Mouse (Mus musculus): Measurements from ENCODE around the gene Gm6583.

The Gm6583 gene

DNA sequence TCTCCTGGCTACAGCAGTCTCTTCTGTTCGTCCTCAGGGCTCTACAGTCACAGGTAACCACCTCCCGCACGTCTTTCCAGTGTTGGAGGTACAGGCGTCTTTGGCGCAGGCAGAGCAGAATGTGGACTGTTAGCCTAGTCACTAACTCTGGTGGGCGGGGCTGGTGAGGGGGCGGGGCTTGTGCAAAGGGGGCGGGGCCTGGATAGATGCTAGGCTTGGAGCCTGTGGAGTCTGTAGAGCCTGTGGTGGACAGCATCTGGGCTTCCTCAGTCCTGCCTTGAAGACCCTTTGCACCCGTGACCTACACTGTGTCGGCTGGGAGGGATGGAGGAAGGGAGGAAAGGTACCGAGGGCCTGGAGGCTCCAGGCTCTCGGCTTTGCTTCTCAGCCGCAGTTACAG is at the start of gene Gm6583:
Gm6583 (minus strand) TSS at position 124 of the 400 bp plus-strand sequence.
- no peak for DNase-seq (ENCODE audit: low spot score in 2 of 2)

DNA sequence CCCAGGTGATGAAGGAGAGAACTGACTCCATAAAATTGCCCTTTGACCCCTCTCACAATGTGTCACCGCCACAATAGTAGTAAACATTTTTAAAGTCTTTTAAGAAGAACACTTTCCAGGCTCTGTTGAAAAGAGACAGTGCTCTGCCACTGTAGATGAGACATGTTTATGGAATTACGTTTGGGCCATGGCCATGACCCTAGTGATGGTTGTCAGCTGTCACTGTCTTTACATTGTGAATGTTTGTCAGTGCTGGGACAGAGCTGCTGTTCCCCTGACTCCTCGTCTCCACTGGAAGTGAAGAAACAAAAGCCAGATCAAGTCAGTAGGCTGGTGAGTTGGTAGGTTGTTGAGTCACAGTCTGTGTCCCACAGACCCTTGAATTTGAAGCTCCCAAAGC is 46.6 kb upstream of the Gm6583 start:
- no peak for DNase-seq (ENCODE audit: low spot score in 2 of 2)

DNA sequence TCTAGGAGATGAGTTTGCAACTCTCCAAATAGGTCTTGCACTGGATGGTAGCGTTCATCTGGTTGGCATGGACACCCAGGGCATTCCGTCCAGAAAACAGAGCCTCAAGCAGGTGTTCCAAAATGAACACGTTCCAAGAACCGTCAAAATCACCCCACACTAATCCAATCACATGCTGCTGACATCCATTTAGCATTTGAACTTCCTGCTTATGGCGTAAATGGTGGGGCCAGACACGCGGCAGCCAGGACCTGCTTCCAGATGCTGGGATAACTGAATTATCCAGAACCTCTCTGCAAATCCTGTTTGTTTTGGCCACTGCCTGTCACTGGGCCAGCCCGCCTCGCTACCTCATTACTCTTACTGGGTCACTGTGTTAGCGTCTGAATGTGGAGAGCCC is 43.5 kb upstream of the Gm6583 start:
- no peak for DNase-seq (ENCODE audit: low spot score in 2 of 2)

DNA sequence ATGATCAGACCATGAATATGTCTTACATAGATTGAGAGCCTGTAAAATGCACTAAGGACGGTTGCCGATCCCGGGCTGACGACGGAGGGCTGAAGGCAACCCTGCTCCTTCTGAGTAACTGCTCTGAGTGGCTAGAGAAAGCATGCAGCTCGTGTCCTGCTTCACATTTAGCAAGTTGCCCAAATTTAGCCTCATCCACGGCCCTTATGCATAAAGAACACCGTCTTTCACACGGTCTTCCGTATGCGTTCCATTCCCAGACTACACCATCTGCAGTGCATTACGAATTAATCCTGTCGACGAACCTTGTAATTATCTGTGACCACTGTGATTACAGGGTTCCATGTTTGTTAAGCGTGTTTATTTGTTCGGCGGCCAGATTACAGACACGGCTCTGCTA is 40.2 kb upstream of the Gm6583 start:
- no peak for DNase-seq (ENCODE audit: low spot score in 2 of 2)

DNA sequence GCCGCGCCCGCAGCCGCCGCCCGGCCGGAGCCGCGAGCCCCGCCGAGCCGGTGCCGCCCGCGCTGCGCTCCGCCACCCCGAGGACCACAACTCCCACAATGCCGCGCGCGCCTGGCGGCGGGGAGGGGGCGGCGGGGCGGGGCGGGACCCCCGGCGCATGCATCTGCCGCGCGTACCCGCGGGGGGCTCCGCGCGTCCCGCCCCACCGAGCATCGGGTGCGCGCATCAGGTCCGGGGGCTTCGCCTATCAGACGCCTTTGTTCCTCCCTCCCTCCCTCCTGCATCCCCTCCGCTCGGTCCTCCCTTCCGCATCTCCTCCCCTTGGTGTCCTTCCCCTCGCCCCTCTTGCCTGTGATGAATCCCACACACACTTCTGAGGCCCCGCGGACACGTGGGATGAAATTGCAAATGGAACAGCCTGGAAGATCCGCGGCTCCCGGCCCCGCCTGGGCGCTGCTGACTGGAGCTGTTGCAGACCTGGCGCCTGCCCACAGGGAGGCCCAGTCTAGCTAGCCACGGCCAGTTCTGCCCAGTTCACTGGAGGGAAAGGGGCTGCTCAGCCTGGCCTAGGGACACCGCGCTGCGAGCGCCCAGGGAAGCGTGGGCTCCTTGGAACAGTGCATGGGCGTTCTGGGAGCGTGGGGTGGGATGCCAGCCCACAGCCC is 39.1 kb upstream of the Gm6583 start, which contains the start of gene Asphd2:
Asphd2 (minus strand) TSS at position 88 of the 665 bp plus-strand sequence.
- DNase-seq (ENCODE audit: low spot score in 2 of 2): no peak

DNA sequence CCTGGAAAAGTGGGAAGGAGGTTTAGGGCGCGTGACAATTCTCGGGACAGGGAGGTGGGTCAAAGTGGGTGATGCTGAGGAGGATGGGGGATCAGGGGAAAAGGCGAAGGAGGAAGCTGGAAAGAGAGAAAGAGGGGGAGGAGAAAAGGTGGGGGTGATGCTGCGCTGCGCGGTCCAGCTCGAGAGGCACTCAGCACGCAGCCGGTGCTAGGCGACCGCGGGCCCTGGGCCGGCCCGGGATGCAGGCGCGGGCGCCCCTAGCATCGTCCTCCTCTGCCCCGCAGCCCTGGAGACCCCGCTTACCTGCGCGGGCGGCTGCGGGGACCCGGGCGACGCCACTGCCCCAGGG is 38.6 kb upstream of the Gm6583 start:
- DNase-seq (ENCODE audit: low spot score in 2 of 2): no peak

DNA sequence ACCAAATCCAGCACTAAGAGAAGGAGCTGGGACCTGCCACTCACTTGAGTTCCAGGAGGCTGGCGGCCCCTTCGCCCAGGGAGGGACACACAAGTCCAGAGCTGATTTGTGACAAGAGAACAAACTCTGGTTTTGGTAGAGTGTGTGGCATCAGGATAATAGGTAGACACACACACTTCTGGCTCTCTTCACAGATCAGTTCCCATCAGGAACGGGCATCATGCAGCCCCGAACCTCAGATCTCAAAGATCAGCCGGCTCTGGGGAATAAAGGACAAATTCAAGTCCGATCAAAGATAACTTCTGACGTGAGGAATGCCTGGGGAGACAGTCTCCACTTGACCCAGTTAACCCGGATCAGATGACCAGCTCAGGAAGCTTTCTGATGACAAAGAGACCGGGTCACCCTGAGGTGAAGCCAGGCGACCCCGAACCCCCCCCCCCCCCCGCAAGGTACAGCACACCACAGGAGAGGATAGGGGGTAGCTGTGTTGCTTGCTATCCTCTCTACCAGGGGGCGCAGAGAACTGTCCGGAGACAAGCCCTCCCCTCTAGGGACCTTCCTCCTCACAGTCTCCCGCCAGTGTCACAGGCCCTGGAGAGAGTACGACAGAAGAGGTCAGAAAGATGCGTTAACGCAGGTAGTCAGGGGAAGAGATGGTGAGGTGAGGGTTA is 38.0 kb upstream of the Gm6583 start:
- no peak for DNase-seq (ENCODE audit: low spot score in 2 of 2)

DNA sequence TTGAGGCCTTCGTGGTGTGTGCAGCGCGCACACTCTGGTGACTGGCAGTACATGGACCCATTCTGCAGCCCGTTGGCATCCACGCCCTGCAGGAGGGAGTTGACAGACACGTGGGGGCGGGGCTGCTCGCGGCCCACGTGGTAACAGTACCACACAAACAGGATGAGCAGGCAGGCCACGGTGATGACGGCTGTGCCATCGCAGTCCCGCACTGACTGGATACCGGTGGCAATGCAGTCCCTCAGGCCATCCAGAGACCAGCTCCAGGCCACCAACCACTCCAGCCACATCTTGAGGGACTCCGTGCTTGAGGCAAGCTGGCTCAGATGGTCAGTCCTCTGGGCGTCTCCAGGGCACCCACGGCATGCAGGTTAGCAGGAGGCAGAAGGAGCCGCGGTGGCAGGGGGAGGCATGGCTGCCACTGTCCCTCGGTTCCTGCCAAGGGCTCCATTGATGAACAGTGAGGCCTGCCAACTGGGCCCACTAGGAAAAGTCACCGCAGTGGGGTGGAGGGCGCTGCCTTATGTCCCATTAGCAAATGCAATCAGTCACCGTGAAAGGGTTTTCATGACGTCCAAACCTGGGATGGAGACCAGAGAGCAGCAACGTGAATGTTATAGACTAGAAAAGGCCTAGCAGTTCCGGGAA is 36.0 kb upstream of the Gm6583 start:
- no peak for DNase-seq (ENCODE audit: low spot score in 2 of 2)

DNA sequence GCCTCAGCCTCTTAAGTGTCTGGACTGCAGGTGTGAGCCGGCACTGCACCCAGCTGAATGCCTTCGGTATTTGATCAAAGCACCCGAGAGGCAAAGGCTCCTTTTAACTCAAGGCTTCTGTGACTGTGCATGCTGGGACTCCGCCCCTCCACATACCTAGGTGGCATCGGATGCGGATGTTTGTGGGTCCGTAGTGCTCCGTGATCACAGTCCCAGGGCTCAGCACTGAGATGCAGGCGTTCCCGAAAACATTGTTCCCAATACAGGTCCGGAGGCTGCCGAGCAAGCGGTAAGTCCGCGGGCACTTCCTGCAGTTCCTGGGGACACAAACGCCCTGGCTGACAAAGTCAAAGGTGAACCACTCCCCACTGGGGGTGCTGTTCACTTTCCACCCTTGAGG is 35.2 kb upstream of the Gm6583 start:
- DNase-seq (ENCODE audit: low spot score in 2 of 2): no peak

DNA sequence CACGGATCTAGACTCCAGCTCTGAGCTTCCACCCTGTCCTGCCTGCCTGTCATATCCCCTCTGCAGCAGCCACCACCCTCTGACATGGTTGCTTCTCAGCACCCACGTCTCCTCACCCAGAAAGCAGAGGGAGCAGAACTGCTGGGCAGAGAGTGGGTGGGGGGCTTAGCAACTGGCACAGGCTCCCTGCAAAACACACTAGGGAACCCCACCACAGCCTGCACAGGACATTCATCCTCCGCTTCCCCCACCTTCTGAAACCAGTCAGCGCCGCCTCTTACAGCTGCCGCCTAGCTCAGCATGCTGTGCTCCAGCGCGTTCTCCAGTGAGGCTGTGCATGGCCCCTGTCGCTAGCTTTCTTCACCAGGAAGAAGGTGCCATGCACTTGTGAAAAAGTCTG is 33.5 kb upstream of the Gm6583 start:
- DNase-seq (ENCODE audit: low spot score in 2 of 2): no peak

DNA sequence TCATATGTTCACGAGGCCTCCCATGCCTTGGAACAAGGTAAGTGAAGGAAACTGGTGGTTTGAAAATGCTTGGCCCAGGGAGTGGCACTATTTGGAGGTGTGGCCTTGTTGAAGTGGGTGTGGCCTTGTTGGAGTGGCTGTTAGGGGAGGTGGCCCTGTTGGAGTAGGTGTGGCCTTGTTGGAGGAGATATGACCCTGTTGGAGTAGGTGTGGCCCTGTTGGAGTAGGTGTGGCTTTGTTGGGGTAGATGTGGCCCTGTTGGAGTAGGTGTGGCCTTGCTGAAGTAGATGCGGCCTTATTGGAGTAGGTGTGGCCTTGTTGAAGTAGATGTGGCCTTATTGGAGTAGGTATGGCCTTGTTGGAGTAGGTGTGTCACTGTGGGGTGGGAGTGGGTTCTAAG is 30.1 kb upstream of the Gm6583 start:
- no peak for DNase-seq (ENCODE audit: low spot score in 2 of 2)

DNA sequence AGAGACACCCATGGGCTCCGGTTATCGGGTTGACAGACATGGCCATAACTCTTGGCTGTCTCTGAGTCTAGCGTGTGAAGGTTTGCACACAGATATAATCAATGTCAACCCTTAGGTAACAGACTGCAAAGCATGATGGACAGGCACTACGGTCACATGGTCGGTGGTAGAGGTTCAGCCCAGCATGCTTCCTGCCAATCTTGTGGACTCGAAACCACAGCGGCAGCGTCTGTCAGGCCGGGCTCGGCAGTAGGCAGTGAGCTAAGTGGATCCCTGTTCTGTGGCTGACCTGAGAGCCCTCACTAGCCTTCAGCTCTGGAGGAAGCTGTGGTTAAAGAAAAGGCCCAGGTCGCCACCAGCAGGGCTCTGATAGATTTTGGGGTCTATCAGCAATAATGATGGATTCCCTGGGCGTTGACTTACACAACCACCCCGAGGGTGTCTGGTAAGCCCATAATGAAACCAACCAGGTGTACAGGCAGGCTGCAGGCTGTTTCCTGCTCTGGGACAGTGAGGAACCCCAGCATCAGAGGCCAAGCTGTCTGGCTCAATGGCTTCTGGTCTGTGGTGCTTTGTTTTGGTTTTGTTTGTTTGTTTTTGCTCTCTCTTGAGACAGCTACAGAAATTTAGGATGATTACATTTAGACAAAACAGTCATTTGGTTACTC is 29.1 kb upstream of the Gm6583 start:
- DNase-seq (ENCODE audit: low spot score in 2 of 2): no peak

DNA sequence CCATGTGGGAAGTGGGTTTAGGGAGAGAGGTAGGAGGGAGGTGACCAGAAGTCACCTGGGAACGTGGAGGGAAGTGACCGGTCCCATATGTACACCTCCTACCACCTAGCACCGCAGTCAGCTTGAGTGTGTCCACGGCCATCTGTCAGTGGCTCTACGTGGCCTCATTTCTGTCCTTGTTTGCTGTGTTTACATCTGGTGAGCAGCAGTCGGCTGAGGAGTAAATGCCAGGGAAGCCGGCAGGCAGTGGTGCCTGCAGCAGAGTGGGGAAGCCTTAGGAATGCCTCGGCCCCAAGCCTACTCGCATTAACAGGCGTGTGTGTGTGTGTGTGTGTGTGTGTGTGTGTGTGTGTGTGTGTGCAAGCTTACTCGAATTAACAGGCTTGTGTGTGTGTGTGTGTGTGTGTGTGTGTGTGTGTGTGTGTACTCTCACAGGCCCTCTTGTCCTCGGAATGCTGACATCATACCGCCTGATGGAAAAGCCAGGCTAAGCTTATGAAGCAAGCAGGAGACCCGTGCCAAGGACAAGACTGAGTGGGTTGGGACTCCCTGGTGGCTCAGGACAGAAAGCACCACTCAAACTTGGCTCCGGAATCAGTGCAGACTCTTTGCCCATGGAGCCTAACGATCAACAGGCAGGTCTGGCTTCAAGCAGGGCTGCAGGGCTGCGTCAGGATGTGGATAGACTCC is 27.0 kb upstream of the Gm6583 start:
- no peak for DNase-seq (ENCODE audit: low spot score in 2 of 2)

DNA sequence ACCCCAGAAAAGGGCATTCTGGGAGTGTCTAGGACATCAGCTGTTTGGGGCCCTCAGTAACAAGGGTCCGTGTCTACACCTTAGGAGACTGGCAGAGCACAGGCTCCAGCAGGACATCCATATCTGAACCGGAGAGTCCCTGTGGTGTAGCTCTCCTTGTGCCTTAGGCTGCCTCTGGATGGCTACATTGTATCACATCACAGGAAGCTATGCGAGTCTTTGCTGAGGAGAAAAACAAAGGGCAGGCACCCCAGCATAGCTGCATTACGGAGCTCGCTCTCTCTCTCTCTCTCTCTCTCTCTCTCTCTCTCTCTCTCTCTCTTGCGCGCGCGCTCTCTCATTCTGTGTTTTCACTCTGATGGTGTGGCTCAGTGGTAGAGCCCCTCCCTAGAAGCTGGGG is 26.2 kb upstream of the Gm6583 start:
- DNase-seq (ENCODE audit: low spot score in 2 of 2): no peak

DNA sequence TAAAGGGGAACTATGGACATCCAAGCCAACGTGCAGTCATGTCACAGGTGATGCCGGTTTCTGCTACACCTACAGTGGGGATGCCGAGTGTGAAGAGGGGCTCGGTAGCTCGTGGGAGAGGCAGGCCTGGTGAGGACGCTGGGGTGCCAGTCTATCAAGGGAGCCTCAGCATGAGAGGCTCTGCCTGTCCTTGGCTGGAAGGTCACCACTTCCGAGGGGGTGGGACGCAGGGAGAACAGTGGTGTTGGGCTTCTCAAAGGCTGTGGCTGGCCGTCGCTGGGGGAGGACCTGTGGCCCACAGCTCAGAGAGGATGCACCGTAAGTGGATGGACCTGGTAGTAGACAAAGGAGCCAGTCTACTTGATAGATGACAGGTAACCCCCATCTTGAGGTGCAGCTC is 25.3 kb upstream of the Gm6583 start:
- DNase-seq (ENCODE audit: low spot score in 2 of 2): no peak

DNA sequence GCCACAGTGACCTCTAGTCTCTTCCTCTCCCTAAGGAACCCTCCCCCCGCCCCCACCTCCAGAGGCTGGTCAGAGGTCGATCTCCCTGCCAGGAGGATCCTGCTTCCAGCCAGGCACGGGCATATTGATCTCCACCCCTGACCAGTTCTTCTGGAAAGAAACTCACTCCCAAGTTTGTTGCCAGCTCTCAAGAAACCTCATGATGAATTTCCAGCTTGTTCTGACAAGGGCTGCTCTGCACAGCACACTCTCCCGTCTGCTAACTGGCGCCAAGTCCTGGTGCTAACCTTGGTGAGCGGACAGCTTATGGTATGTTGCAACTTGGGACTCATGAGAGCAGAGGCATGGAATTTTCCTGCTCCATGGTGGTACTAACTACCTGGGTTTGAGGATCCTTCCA is 22.9 kb upstream of the Gm6583 start:
- no peak for DNase-seq (ENCODE audit: low spot score in 2 of 2)

DNA sequence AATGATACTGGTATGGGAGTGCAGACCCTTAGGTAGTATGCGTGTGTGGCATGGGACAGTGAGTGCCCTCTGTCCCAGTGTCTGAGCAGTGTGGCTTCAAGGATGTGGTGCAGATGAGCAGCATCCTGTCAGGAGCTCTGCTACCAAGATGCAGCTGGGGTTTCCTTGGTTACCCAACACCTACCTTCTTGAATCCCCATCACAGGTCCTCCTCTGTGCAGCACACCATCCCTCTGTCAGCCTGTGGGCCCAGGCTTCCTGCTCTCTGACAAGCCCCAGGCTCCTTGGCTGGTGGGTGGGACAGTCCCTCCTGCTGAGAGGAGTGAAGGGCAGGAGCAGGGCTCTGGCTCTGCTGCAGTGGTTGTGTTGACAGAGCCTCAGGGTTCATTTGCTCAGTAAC is 21.5 kb upstream of the Gm6583 start:
- DNase-seq (ENCODE audit: low spot score in 2 of 2): no peak

DNA sequence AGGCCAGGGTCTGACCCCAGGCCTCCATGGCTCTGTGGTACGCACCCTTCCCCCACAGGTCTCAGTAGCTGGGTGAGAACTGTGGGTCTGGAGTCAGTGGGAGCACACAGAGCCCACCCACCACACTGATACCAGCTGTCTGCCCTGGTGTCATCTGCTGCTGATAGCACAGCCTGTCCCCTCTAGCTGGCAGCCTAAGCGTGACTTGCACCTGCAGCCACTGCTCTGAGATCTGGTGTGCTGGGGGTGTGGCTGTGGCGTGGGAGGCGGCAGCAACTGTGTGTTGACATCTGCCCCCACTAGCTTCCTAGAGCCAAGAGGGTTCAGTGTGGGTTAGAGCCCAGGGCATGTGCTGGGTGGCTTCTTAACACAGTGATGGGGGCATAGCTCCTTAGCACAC is 20.3 kb upstream of the Gm6583 start:
- no peak for DNase-seq (ENCODE audit: low spot score in 2 of 2)

DNA sequence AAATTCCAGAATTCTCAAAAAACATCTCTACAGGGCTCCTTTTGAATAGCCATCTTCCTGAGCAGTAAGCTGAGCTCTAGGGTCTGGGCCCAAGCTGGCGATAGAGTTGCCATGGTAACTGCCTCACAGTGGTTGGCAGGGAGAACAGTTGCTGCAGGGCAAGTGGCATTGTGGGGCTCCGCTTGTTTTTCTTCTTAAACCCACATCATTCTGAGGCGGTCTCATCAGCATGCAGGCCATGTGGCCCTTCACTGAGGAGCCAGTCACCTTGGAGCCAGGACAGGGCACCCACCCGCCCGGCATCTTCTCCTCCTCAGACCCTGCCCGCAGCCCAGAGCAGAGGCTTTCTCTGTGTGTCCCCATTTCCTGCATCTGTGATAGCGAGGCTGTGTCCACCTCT is 16.1 kb upstream of the Gm6583 start:
- no peak for DNase-seq (ENCODE audit: low spot score in 2 of 2)

DNA sequence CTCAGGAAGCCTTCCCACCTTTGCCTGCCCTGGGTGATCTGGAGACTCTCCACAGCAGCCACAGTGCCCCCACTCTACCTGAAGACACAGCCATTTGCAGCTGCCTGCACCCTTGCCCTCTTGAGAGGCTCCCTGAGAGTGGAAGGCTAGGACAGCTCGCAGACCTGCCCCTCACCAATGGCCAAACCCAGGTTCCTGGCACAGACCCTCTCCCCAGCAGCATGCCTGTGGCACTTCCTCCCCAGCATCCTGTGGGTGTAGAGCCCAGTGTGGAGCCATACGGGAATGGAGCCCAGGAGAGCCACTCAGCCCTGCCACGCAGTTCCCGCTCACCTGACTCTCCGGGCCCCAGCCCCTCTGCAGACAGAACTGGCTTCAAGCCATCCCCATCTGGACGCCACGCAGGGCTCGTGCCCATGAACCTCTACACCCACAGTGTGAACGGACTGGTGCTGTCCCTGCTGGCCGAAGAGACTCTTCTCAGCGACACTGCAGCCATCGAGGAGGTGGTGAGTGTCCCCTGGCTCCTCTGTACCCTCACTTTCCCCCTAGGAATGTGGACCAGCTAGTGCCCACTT is 14.5 kb upstream of the Gm6583 start:
- no peak for DNase-seq (ENCODE audit: low spot score in 2 of 2)

DNA sequence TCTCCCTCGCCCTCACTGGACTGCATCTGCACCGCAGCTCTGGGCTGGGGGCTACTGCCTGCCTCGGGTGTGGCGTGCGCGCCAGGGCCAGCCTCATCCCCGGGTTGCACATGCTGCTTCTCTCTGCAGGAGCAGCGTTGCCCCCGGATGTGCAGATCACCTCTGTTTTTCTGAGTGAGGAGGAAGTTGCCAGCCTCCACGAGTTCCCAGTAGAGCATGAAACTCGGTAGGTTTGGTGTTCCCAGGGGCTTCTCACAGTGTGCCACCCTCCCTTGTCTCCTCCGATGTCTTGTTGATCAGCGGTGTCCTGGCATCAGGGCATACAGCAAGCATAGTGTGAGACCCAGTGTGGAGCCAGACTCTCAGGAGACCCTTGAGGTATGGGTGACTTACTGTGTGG is 13.5 kb upstream of the Gm6583 start:
- DNase-seq (ENCODE audit: low spot score in 2 of 2): no peak

DNA sequence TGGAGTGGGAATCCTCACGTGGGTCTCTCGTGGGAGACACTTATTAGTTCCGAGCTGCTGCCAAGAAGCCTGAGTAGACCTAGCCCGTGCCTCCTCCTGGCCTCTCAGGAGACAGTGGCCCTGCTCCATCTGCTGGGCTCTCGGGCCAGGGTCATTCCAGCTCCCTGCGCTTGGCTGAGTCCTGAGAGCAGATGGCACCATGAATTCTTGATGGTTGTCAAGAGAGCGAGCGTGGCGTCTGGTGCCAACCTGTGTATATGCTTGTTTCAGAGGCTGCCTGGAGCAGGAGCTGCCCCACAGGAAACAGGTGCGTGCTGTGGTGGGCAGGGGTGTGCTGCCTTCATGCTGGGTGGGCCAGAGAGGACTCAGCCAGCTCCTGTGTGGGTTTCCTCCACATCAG is 12.8 kb upstream of the Gm6583 start:
- no peak for DNase-seq (ENCODE audit: low spot score in 2 of 2)

Data from spleen, postnatal 4 days (tissue).